Mouse (Mus musculus) cerebellum, adult 2 months (tissue): ENCODE measurements around the gene Arl6ip5. TPM values are rescaled to one million over a fixed set of nuclear protein-coding genes. Genes with fewer than 3 reads are reported as not detected.

Experiments
- DNase-seq, 2 experiments: peaks; one replicate each; pipeline ENCODE4 v3.0.0; 2021
- H3K27ac ChIP-seq: fragments of 200-500 bp; 2 replicates; pipeline ENCODE4 v1.5.1; 2012; ENCODE audit warnings: low read length, control low read depth, inconsistent platforms; ENCODE audit not compliant: insufficient read depth
- H3K27me3 ChIP-seq: fragments of 200-500 bp; 2 replicates; pipeline ENCODE4 v1.6.1; 2012; ENCODE audit warnings: inconsistent platforms, mild to moderate bottlenecking, low read length, moderate library complexity; ENCODE audit not compliant: control insufficient read depth, insufficient read depth
- H3K4me1 ChIP-seq: fragments of 200-500 bp; 2 replicates; pipeline ENCODE4 v1.6.1; 2011; ENCODE audit warnings: low read length; ENCODE audit not compliant: control insufficient read depth, insufficient read depth
- H3K4me3 ChIP-seq: fragments of 200-500 bp; replicated peaks from 2 replicates; pipeline ENCODE3; 2011; ENCODE audit warnings: mild to moderate bottlenecking, low read depth, low read length, control low read depth; ENCODE audit not compliant: insufficient read depth
- CTCF ChIP-seq: fragments of 200-500 bp; IDR thresholded peaks from 2 replicates; pipeline ENCODE4 v1.5.1; 2011; ENCODE audit warnings: low read depth, mild to moderate bottlenecking, control low read depth, low read length, moderate library complexity, borderline replicate concordance; ENCODE audit not compliant: insufficient read depth
- POLR2A ChIP-seq: fragments of 200-500 bp; IDR thresholded peaks from 2 replicates; pipeline ENCODE4 v1.6.1; 2011; ENCODE audit warnings: low read length, control low read depth, borderline replicate concordance; ENCODE audit not compliant: insufficient read depth
- WGBS: fragments of 180-500 bp; shearing (Covaris S2); methylation state at CpG from one replicate; pipeline ENCODE4 v1.1.7; 2018; 5-methylcytosine and 5-hydroxymethylcytosine counted together
- polyA plus RNA-seq: library from polyadenylated mRNA; depleted of rRNA; stranded (reverse); fragments of >200 nt; gene quantifications from 2 replicates; pipeline ENCODE4 v1.2.3, GENCODE M21; 2012

Gene Arl6ip5
- polyA plus RNA-seq, 1 experiment, result 179 TPM

DNA sequence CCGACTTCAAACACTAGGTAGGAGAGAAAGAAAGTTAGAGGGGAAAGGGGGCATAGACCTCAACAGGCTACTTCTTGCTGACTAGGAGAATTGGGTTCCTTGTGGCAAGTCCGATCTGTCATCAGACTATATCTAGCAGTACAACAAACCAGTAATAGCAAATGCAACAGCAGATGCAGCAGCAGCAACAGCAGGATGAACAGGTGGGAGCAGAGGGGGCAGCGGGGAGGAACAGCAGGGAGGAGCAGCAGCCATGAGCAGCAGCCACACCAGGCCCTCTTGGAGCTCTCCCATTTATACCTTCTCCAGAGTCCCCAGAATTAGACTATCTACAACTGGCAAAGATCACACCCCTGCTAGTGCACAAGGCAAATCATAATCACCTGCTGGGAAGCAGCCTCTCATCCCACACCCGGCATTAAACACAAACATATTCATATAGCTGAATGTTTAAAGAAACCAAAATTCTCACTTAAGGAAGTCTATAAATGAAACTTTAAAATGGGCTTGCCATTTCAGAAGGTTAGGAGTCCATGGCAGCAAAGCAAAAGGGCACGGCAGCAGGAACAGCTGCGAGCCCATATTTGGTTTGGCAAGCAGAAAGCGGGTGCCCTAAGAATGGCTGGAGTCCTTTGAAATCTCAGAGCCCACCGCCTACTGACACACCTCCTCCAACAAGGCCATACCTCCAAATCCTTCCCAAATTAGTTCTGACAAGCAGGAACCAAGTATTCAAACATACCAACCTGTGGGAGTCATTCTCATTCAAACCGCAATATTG, 16.8 kb downstream of the Arl6ip5 start:
- no peak for TF ChIP-seq CTCF
- no peak for TF ChIP-seq POLR2A
- Histone ChIP-seq H3K4me3 (no peak overlapping the region), H3K27ac (no peak overlapping the region), H3K27me3 (no peaks in the 10 kb centered on the region), H3K4me1 (peaks cover 15% of the 10 kb centered on the region)
- WGBS, result 91% methylated on average over 9 of the region's 9 CpGs
- no peak for DNase-seq

DNA sequence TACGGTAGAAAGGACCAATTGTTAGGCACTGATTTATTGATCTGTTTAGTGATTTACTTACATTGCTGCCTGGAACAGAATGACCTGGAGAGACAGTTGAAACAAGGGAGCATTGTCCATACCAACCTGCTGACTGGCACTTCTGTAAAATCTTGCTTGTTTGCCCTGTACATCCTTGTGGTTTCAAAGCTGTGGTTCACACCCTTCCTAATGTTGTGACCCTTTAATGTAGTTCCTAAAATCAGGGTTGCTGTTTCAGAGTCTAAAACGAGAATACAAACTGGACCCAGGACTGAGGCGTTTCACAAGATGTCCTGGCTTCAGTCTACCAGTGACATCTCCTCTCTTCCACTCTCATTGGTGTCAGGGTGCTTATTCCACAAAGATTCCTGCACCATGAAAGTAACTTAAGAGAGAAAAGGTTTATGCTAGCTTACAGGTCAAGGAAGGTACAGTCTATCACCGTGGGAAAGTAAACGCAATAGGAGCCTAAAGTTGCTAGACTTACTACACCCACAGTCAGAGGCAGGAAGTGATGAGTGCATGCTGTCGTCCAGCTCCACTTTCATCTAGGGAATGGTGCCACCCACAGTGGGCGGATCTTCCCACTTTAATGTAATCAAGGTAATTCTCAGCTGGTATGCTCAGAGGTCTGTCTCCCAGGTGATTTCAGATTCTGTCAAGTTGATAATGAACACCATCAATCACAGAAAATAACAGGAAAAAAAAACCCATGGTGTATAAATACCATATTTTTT, 24.6 kb downstream of the Arl6ip5 start:
- H3K27ac ChIP-seq, result no peak overlapping the region
- H3K4me3 ChIP-seq, result no peak overlapping the region
- H3K27me3 ChIP-seq, result no peaks in the 10 kb centered on the region
- H3K4me1 ChIP-seq, result no peaks in the 10 kb centered on the region
- TF ChIP-seq CTCF (no peak), POLR2A (no peak)
- WGBS, result 91% methylated on average over 7 of the region's 7 CpGs
- DNase-seq, result no peak

- Histone ChIP-seq H3K4me1 (no peaks in the 10 kb centered on the region), H3K27me3 (no peaks in the 10 kb centered on the region), H3K4me3 (no peak overlapping the region), H3K27ac (no peak overlapping the region)
- no peak for TF ChIP-seq POLR2A
- TF ChIP-seq CTCF, result no peak
- WGBS, result 95% methylated on average over 5 of the region's 5 CpGs
- DNase-seq, result no peak
These were observed 25.6 kb downstream of the Arl6ip5 start for GRCm38 (mm10) chr6:97236088-97236487.

GRCm38 (mm10) chr6:97239360-97239759, 28.9 kb downstream of the Arl6ip5 start:
- Histone ChIP-seq H3K27ac (no peak overlapping the region), H3K4me1 (no peaks in the 10 kb centered on the region), H3K27me3 (no peaks in the 10 kb centered on the region), H3K4me3 (no peak overlapping the region)
- TF ChIP-seq CTCF (no peak), POLR2A (no peak)
- DNase-seq, result no peak
- 91% methylated on average over 6 of the region's 6 CpGs for WGBS

GRCm38 (mm10) chr6:97240092-97240491, 29.6 kb downstream of the Arl6ip5 start:
- no peak overlapping the region for H3K4me3 ChIP-seq
- no peaks in the 10 kb centered on the region for H3K4me1 ChIP-seq
- WGBS, result 65% methylated on average over 5 of the region's 5 CpGs
- H3K27me3 ChIP-seq, result no peaks in the 10 kb centered on the region
- DNase-seq, result no peak
- TF ChIP-seq POLR2A (no peak), CTCF (no peak)
- no peak overlapping the region for H3K27ac ChIP-seq

DNA sequence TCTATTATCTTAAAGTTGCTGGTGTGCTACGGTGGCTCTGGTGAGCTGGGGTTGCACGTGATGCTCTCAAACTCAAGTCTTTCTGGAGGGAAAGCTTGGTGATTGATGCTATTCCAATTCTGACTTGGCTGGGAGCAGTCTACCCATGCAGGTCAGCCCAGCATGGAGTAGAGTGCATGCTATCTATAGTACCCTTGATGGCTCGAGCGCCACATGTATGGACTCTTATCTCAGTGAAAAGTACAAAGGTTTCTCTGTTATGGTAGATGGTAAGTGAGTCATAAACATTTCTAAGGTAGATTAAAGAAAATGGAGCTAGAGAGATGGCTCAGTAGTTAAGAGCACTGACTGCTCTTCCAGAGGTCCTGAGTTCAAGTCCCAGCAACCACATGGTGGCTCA, 32.0 kb downstream of the Arl6ip5 start:
- no peaks in the 10 kb centered on the region for H3K4me1 ChIP-seq
- H3K4me3 ChIP-seq, result no peak overlapping the region
- no peak for DNase-seq
- no peaks in the 10 kb centered on the region for H3K27me3 ChIP-seq
- 92% methylated on average over 4 of the region's 4 CpGs for WGBS
- no peak overlapping the region for H3K27ac ChIP-seq
- TF ChIP-seq POLR2A (no peak), CTCF (no peak)

DNA sequence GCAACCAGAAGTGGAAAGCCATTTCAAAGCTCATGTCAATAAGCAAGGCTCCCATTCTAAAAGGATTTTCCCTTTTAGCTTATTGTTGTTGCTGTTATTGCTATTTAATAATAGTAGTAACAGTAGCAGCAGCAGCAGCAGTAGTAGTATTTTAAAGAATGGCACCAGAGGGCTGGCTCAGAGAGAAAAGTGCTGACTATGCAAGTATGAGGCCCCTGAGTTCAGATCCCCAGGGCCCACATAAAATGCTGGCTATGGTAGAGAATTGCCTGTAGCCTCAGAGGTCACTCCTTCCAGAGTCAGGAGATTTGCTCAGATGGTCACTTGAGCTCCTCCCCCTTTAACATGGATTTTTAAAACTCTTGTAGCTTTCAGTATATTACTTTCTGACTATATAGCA, 34.7 kb downstream of the Arl6ip5 start:
- no peak for DNase-seq
- Histone ChIP-seq H3K27me3 (no peaks in the 10 kb centered on the region), H3K4me1 (no peaks in the 10 kb centered on the region), H3K27ac (no peak overlapping the region), H3K4me3 (no peak overlapping the region)
- TF ChIP-seq POLR2A, result no peak
- TF ChIP-seq CTCF, result no peak

DNA sequence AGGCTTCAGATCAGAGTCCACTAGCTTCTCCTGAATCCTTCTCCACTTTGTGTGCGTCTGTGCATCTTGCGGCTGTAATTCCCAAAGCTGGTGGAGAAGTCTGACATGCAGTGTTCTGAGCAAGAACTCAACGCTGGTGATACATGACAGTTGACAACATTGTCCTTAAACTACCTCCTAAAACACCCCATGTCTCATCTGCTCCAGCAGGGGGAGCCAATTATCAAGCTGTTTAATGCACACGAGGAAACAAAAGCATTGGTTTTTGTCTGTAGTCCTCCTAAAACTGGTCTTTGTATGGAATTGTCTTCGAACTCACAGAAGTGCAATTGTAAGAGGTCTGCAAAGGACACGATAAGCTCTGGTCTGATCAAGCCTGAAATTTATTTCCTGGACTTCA, 40.5 kb downstream of the Arl6ip5 start:
- TF ChIP-seq CTCF, result peak; percentile 22; the same call in 1 of the 2 replicates
- no peak for TF ChIP-seq POLR2A
- peak; percentile 31 to 34 for DNase-seq
- no peaks in the 10 kb centered on the region for H3K27me3 ChIP-seq
- no peak overlapping the region for H3K4me3 ChIP-seq
- H3K4me1 ChIP-seq, result no peaks in the 10 kb centered on the region
- no peak overlapping the region for H3K27ac ChIP-seq
- WGBS, result 41% methylated on average over 6 of the region's 6 CpGs
